Mouse (Mus musculus): Measurements from ENCODE around the gene Gm11037. TPM values are rescaled to one million over a fixed set of nuclear protein-coding genes. Genes with fewer than 3 reads are reported as not detected.
"Not testable (repeated sequence)": the region's sequence is repeated elsewhere in the genome, so short reads cannot be mapped to it uniquely, and the experiment has no call there.

The Gm11037 gene
- polyA plus RNA-seq, 1 experiment = not detected

- H3K27me3 ChIP-seq (ENCODE audit: control insufficient read depth) = peaks cover under 1% of the 10 kb centered on the region; the same call in 1 of the 2 replicates
- TF ChIP-seq GATA1 (IDR thresholded peaks at IDR 0.05; ENCODE audit: low read length) (no peak), TAL1 (IDR thresholded peaks at IDR 0.05; ENCODE audit: low read length) (no peak)
- H3K9me3 ChIP-seq (ENCODE audit: control insufficient read depth, low read length) = no peaks in the 10 kb centered on the region
- H3K4me3 ChIP-seq (replicated peaks) = no peak overlapping the region
- no peaks in the 10 kb centered on the region for H3K36me3 ChIP-seq (ENCODE audit: control insufficient read depth)
- H3K4me1 ChIP-seq (ENCODE audit: control insufficient read depth) = peaks cover 43% of the 10 kb centered on the region
Observed at GRCm38 (mm10) chr2:131097087-131097486, 36.2 kb upstream of the Gm11037 start.

GRCm38 (mm10) chr2:131101530-131101929 lies 31.8 kb upstream of the Gm11037 start:
- no peak overlapping the region for H3K4me3 ChIP-seq (replicated peaks)
- H3K27me3 ChIP-seq (ENCODE audit: control insufficient read depth) = peaks cover 24% of the 10 kb centered on the region
- H3K9me3 ChIP-seq (ENCODE audit: control insufficient read depth, low read length) = no peaks in the 10 kb centered on the region
- H3K4me1 ChIP-seq (ENCODE audit: control insufficient read depth) = peaks cover 16% of the 10 kb centered on the region
- TF ChIP-seq TAL1 (IDR thresholded peaks at IDR 0.05; ENCODE audit: low read length) = no peak
- TF ChIP-seq GATA1 (IDR thresholded peaks at IDR 0.05; ENCODE audit: low read length) = no peak
- H3K36me3 ChIP-seq (ENCODE audit: control insufficient read depth) = no peaks in the 10 kb centered on the region

GRCm38 (mm10) chr2:131104021-131104420 lies 29.3 kb upstream of the Gm11037 start:
- Histone ChIP-seq H3K4me1 (ENCODE audit: control insufficient read depth) (no peaks in the 10 kb centered on the region), H3K36me3 (ENCODE audit: control insufficient read depth) (no peaks in the 10 kb centered on the region), H3K27me3 (ENCODE audit: control insufficient read depth) (peaks cover 44% of the 10 kb centered on the region), H3K4me3 (replicated peaks) (no peak overlapping the region), H3K9me3 (ENCODE audit: control insufficient read depth, low read length) (no peaks in the 10 kb centered on the region)
- TF ChIP-seq TAL1 (IDR thresholded peaks at IDR 0.05; ENCODE audit: low read length) (no peak), GATA1 (IDR thresholded peaks at IDR 0.05; ENCODE audit: low read length) (no peak)

- peaks cover 44% of the 10 kb centered on the region for H3K27me3 ChIP-seq (ENCODE audit: control insufficient read depth)
- not testable (repeated sequence) for H3K4me1 ChIP-seq (ENCODE audit: control insufficient read depth); H3K9me3 ChIP-seq (ENCODE audit: control insufficient read depth, low read length); H3K4me3 ChIP-seq (replicated peaks); H3K36me3 ChIP-seq (ENCODE audit: control insufficient read depth)
Observed at GRCm38 (mm10) chr2:131105061-131105460, 28.2 kb upstream of the Gm11037 start.

GRCm38 (mm10) chr2:131105989-131106388 lies 27.3 kb upstream of the Gm11037 start:
- Histone ChIP-seq H3K4me1 (ENCODE audit: control insufficient read depth) (peaks cover 1% of the 10 kb centered on the region; the same call in 1 of the 2 replicates), H3K4me3 (replicated peaks) (no peak overlapping the region), H3K9me3 (ENCODE audit: control insufficient read depth, low read length) (no peaks in the 10 kb centered on the region), H3K27me3 (ENCODE audit: control insufficient read depth) (peaks cover 48% of the 10 kb centered on the region), H3K36me3 (ENCODE audit: control insufficient read depth) (no peaks in the 10 kb centered on the region)
- TF ChIP-seq GATA1 (IDR thresholded peaks at IDR 0.05; ENCODE audit: low read length) (no peak), TAL1 (IDR thresholded peaks at IDR 0.05; ENCODE audit: low read length) (no peak)

- Histone ChIP-seq H3K4me3 (replicated peaks) (no peak overlapping the region), H3K36me3 (ENCODE audit: control insufficient read depth) (no peaks in the 10 kb centered on the region), H3K27me3 (ENCODE audit: control insufficient read depth) (peaks cover 33% of the 10 kb centered on the region), H3K9me3 (ENCODE audit: control insufficient read depth, low read length) (no peaks in the 10 kb centered on the region), H3K4me1 (ENCODE audit: control insufficient read depth) (peaks cover 5% of the 10 kb centered on the region)
- TF ChIP-seq GATA1 (IDR thresholded peaks at IDR 0.05; ENCODE audit: low read length) (no peak), TAL1 (IDR thresholded peaks at IDR 0.05; ENCODE audit: low read length) (no peak)
Observed at GRCm38 (mm10) chr2:131118968-131119574, 14.2 kb upstream of the Gm11037 start.

GRCm38 (mm10) chr2:131124166-131124565 lies 9.1 kb upstream of the Gm11037 start:
- TF ChIP-seq GATA1 (IDR thresholded peaks at IDR 0.05; ENCODE audit: low read length) (no peak), TAL1 (IDR thresholded peaks at IDR 0.05; ENCODE audit: low read length) (no peak)
- Histone ChIP-seq H3K4me1 (ENCODE audit: control insufficient read depth) (peaks cover 54% of the 10 kb centered on the region), H3K9me3 (ENCODE audit: control insufficient read depth, low read length) (no peaks in the 10 kb centered on the region), H3K27me3 (ENCODE audit: control insufficient read depth) (peaks cover 50% of the 10 kb centered on the region), H3K4me3 (replicated peaks) (no peak overlapping the region), H3K36me3 (ENCODE audit: control insufficient read depth) (no peaks in the 10 kb centered on the region; the same call in 1 of the 2 replicates)

- Histone ChIP-seq H3K9me3 (ENCODE audit: control insufficient read depth, low read length) (no peaks in the 10 kb centered on the region), H3K4me3 (replicated peaks) (no peak overlapping the region), H3K27me3 (ENCODE audit: control insufficient read depth) (peaks cover 50% of the 10 kb centered on the region), H3K4me1 (ENCODE audit: control insufficient read depth) (peaks cover 64% of the 10 kb centered on the region), H3K36me3 (ENCODE audit: control insufficient read depth) (no peaks in the 10 kb centered on the region; the same call in 1 of the 2 replicates)
- TF ChIP-seq TAL1 (IDR thresholded peaks at IDR 0.05; ENCODE audit: low read length) = no peak
Observed at GRCm38 (mm10) chr2:131125157-131125963, 7.9 kb upstream of the Gm11037 start.

- Histone ChIP-seq H3K36me3 (ENCODE audit: control insufficient read depth) (no peaks in the 10 kb centered on the region; the same call in 1 of the 2 replicates), H3K9me3 (ENCODE audit: control insufficient read depth, low read length) (no peaks in the 10 kb centered on the region), H3K27me3 (ENCODE audit: control insufficient read depth) (peaks cover 48% of the 10 kb centered on the region), H3K4me1 (ENCODE audit: control insufficient read depth) (peaks cover 69% of the 10 kb centered on the region), H3K4me3 (replicated peaks) (no peak overlapping the region)
- TF ChIP-seq GATA1 (IDR thresholded peaks at IDR 0.05; ENCODE audit: low read length) (no peak), TAL1 (IDR thresholded peaks at IDR 0.05; ENCODE audit: low read length) (no peak)
Observed at GRCm38 (mm10) chr2:131125964-131126815, 7.1 kb upstream of the Gm11037 start.

All from erythroblast, embryonic 14.5 days (primary cell).